Mouse (Mus musculus) lung, embryonic 15.5 days (tissue): ENCODE measurements around the gene Fam72a. TPM values are rescaled to one million over a fixed set of nuclear protein-coding genes. Genes with fewer than 3 reads are reported as not detected.

Source experiments
- ATAC-seq: fragments of 200-750 bp; cut with Nextera tagmentation; 2 replicates; pipeline ENCODE4 v1.8.0; 2017; ENCODE audit warnings: moderate number of reproducible peaks, borderline replicate concordance; ENCODE audit not compliant: low FRiP score, low TSS enrichment; ENCODE audit errors: extremely low read depth
- H3K27ac ChIP-seq: fragments of 300-500 bp; sonication (generic); 2 replicates; pipeline ENCODE4 v1.5.1; 2015; ENCODE audit warnings: moderate library complexity, mild to moderate bottlenecking, inconsistent platforms
- H3K27me3 ChIP-seq: fragments of 300-500 bp; sonication (generic); 2 replicates; pipeline ENCODE4 v1.6.1; 2015; ENCODE audit warnings: inconsistent platforms
- H3K36me3 ChIP-seq: fragments of 300-500 bp; sonication (generic); 2 replicates; pipeline ENCODE4 v1.6.1; 2015; ENCODE audit warnings: inconsistent platforms
- H3K4me1 ChIP-seq: fragments of 300-500 bp; sonication (generic); 2 replicates; pipeline ENCODE4 v1.6.1; 2015; ENCODE audit warnings: inconsistent platforms
- H3K4me2 ChIP-seq: fragments of 300-500 bp; sonication (generic); 2 replicates; pipeline ENCODE4 v1.6.1; 2015; ENCODE audit warnings: inconsistent platforms, mild to moderate bottlenecking, moderate library complexity
- H3K4me3 ChIP-seq: fragments of 300-500 bp; sonication (generic); 2 replicates; pipeline ENCODE4 v1.5.1; 2015; ENCODE audit warnings: mild to moderate bottlenecking, inconsistent platforms
- H3K9ac ChIP-seq: fragments of 300-500 bp; sonication (generic); 2 replicates; pipeline ENCODE4 v1.6.1; 2015; ENCODE audit warnings: inconsistent platforms
- H3K9me3 ChIP-seq: fragments of 300-500 bp; sonication (generic); 2 replicates; pipeline ENCODE4 v1.6.1; 2016; ENCODE audit warnings: inconsistent platforms
- WGBS: fragments of 180-500 bp; shearing (Covaris S2); methylation state at CpG from one replicate; pipeline ENCODE4 v1.1.7; 2015; 5-methylcytosine and 5-hydroxymethylcytosine counted together
- polyA plus RNA-seq: library from polyadenylated mRNA; unstranded; fragments of >200 nt; fragmentation: Nextera tagmentation; extraction: Ambion mirVana; gene quantifications from 2 replicates; pipeline ENCODE4 v1.2.1, GENCODE M21; 2015

The Fam72a gene
- polyA plus RNA-seq, 1 experiment from 2014 or later = 3.0 TPM

GRCm38 (mm10) chr1:131539771-131540170, 12.1 kb downstream of the Fam72a start:
- Histone ChIP-seq H3K4me1 (no peaks in the 10 kb centered on the region), H3K27me3 (no peaks in the 10 kb centered on the region), H3K9me3 (no peaks in the 10 kb centered on the region), H3K4me2 (no peak overlapping the region), H3K9ac (no peak overlapping the region), H3K27ac (no peak overlapping the region), H3K4me3 (no peak overlapping the region), H3K36me3 (no peaks in the 10 kb centered on the region)
- ATAC-seq = no peak
- WGBS = 94% methylated on average over 4 of the region's 4 CpGs

GRCm38 (mm10) chr1:131540795-131541194, 13.1 kb downstream of the Fam72a start:
- no peaks in the 10 kb centered on the region for H3K36me3 ChIP-seq
- H3K9me3 ChIP-seq = no peaks in the 10 kb centered on the region
- no peak overlapping the region for H3K4me3 ChIP-seq
- no peak overlapping the region for H3K27ac ChIP-seq
- no peak overlapping the region for H3K4me2 ChIP-seq
- no peak for ATAC-seq
- 71% methylated on average over 5 of the region's 5 CpGs for WGBS
- no peaks in the 10 kb centered on the region for H3K27me3 ChIP-seq
- H3K9ac ChIP-seq = no peak overlapping the region
- no peaks in the 10 kb centered on the region for H3K4me1 ChIP-seq

GRCm38 (mm10) chr1:131541431-131541830, 13.7 kb downstream of the Fam72a start:
- no peak overlapping the region for H3K9ac ChIP-seq
- no peak for ATAC-seq
- no peaks in the 10 kb centered on the region for H3K27me3 ChIP-seq
- WGBS = 46% methylated on average over 3 of the region's 3 CpGs
- no peaks in the 10 kb centered on the region for H3K36me3 ChIP-seq
- no peak overlapping the region for H3K27ac ChIP-seq
- no peaks in the 10 kb centered on the region for H3K4me1 ChIP-seq
- no peaks in the 10 kb centered on the region for H3K9me3 ChIP-seq
- H3K4me2 ChIP-seq = no peak overlapping the region
- H3K4me3 ChIP-seq = no peak overlapping the region

GRCm38 (mm10) chr1:131541903-131542302, 14.2 kb downstream of the Fam72a start:
- WGBS = 88% methylated on average over 5 of the region's 5 CpGs
- Histone ChIP-seq H3K4me1 (no peaks in the 10 kb centered on the region), H3K9ac (no peak overlapping the region), H3K4me3 (no peak overlapping the region), H3K27ac (no peak overlapping the region), H3K36me3 (no peaks in the 10 kb centered on the region), H3K4me2 (no peak overlapping the region), H3K9me3 (no peaks in the 10 kb centered on the region), H3K27me3 (no peaks in the 10 kb centered on the region)
- ATAC-seq = no peak

- H3K9ac ChIP-seq = no peak overlapping the region
- 79% methylated on average over 7 of the region's 7 CpGs for WGBS
- no peaks in the 10 kb centered on the region for H3K9me3 ChIP-seq
- no peak overlapping the region for H3K4me3 ChIP-seq
- H3K4me2 ChIP-seq = no peak overlapping the region
- no peak overlapping the region for H3K27ac ChIP-seq
- H3K4me1 ChIP-seq = peaks cover 6% of the 10 kb centered on the region
- ATAC-seq = no peak
- H3K36me3 ChIP-seq = no peaks in the 10 kb centered on the region
- no peaks in the 10 kb centered on the region for H3K27me3 ChIP-seq
These were observed 16.3 kb downstream of the Fam72a start for GRCm38 (mm10) chr1:131543886-131544565.

GRCm38 (mm10) chr1:131546798-131547690, 19.3 kb downstream of the Fam72a start:
- Histone ChIP-seq H3K36me3 (no peaks in the 10 kb centered on the region), H3K4me2 (no peak overlapping the region), H3K4me3 (no peak overlapping the region), H3K9me3 (no peaks in the 10 kb centered on the region), H3K4me1 (peaks cover 6% of the 10 kb centered on the region), H3K9ac (no peak overlapping the region), H3K27ac (no peak overlapping the region), H3K27me3 (no peaks in the 10 kb centered on the region)
- no peak for ATAC-seq
- 62% methylated on average over 13 of the region's 13 CpGs for WGBS

GRCm38 (mm10) chr1:131548494-131549365, 21.0 kb downstream of the Fam72a start:
- Histone ChIP-seq H3K36me3 (no peaks in the 10 kb centered on the region), H3K27ac (peak overlapping the region; percentile 24; the same call in 1 of the 2 replicates), H3K9ac (no peak overlapping the region), H3K4me3 (no peak overlapping the region), H3K27me3 (no peaks in the 10 kb centered on the region), H3K4me2 (no peak overlapping the region), H3K4me1 (peaks cover 6% of the 10 kb centered on the region), H3K9me3 (no peaks in the 10 kb centered on the region)
- peak; percentile 55 for ATAC-seq
- 33% methylated on average over 8 of the region's 8 CpGs for WGBS

GRCm38 (mm10) chr1:131551956-131552355, 24.3 kb downstream of the Fam72a start:
- no peak overlapping the region for H3K4me3 ChIP-seq
- H3K27ac ChIP-seq = no peak overlapping the region
- no peak for ATAC-seq
- H3K27me3 ChIP-seq = no peaks in the 10 kb centered on the region
- peaks cover 9% of the 10 kb centered on the region for H3K4me1 ChIP-seq
- no peak overlapping the region for H3K4me2 ChIP-seq
- WGBS = 92% methylated on average over 2 of the region's 2 CpGs
- no peak overlapping the region for H3K9ac ChIP-seq
- no peaks in the 10 kb centered on the region for H3K36me3 ChIP-seq
- no peaks in the 10 kb centered on the region for H3K9me3 ChIP-seq

GRCm38 (mm10) chr1:131553428-131553827, 25.7 kb downstream of the Fam72a start:
- Histone ChIP-seq H3K4me3 (no peak overlapping the region), H3K27ac (no peak overlapping the region)

GRCm38 (mm10) chr1:131555042-131555812, 27.5 kb downstream of the Fam72a start:
- Histone ChIP-seq H3K4me2 (peak overlapping the region; percentile 44), H3K4me1 (0 out of 2 replicates have a peak, but pooled peaks cover 3% of the 10 kb centered on the region), H3K27ac (0 out of 2 replicates have a peak overlapping the region, but pooled peaks have one; percentile 9), H3K4me3 (no peak overlapping the region), H3K36me3 (no peaks in the 10 kb centered on the region), H3K9ac (no peak overlapping the region), H3K9me3 (no peaks in the 10 kb centered on the region), H3K27me3 (no peaks in the 10 kb centered on the region)
- 5% methylated on average over 13 of the region's 13 CpGs for WGBS
- peak; percentile 85 for ATAC-seq

More at GRCm38 (mm10) chr1:131553428-131553827, 25.7 kb downstream of the Fam72a start:
- Histone ChIP-seq H3K36me3 (no peaks in the 10 kb centered on the region), H3K9me3 (no peaks in the 10 kb centered on the region), H3K4me2 (no peak overlapping the region), H3K27me3 (no peaks in the 10 kb centered on the region), H3K4me1 (peaks cover 9% of the 10 kb centered on the region), H3K9ac (no peak overlapping the region)
- ATAC-seq = no peak

GRCm38 (mm10) chr1:131560500-131560899, 32.8 kb downstream of the Fam72a start:
- Histone ChIP-seq H3K4me2 (no peak overlapping the region), H3K36me3 (no peaks in the 10 kb centered on the region), H3K4me3 (no peak overlapping the region), H3K27ac (no peak overlapping the region), H3K27me3 (no peaks in the 10 kb centered on the region), H3K9ac (no peak overlapping the region), H3K4me1 (no peaks in the 10 kb centered on the region), H3K9me3 (no peaks in the 10 kb centered on the region)
- ATAC-seq = no peak
